Mouse (Mus musculus): Measurements from ENCODE around the gene Nadk2.
A peak's percentile ranks its signal among the peaks of the same experiment; 100 is the strongest.

Nadk2 gene

GRCm38 (mm10) chr15:9134891-9135507, 63.9 kb downstream of the Nadk2 start:
- no peak for DNase-seq

GRCm38 (mm10) chr15:9139447-9139846, 68.4 kb downstream of the Nadk2 start:
- DNase-seq: no peak

- peak; percentile 96 for DNase-seq
Observed at GRCm38 (mm10) chr15:9140252-9140680, 69.2 kb downstream of the Nadk2 start, which contains the start of gene Lmbrd2. Gene Lmbrd2 (plus strand): TSS chr15:9140550.

GRCm38 (mm10) chr15:9140684-9141171, 69.7 kb downstream of the Nadk2 start:
- peak; percentile 50 for DNase-seq

- no peak for DNase-seq
Observed at GRCm38 (mm10) chr15:9155325-9155724, 84.3 kb downstream of the Nadk2 start, which contains the start of gene Skp2. Gene Skp2 (minus strand): TSS chr15:9155425.

All from lung, postnatal 14 days (tissue).